Mouse (Mus musculus): ENCODE data around the gene Ecd. TPM values are rescaled to one million over a fixed set of nuclear protein-coding genes. Genes with fewer than 3 reads are reported as not detected.
A peak's percentile ranks its signal among the peaks of the same experiment; 100 is the strongest.

Gene Ecd
- 32.8 and 37.9 TPM in 2 replicates for polyA plus RNA-seq (2015; fragmentation: Nextera tagmentation; extraction: Ambion mirVana)

GRCm38 (mm10) chr14:20347991-20348541 is at the start of gene Ecd, which contains the start of gene Fam149b:
TSS of gene Ecd (minus strand) at chr14:20348121.
TSS of gene Fam149b (plus strand) at chr14:20348162.
- H3K27me3 ChIP-seq (ENCODE audit: insufficient read depth, low read length) = no peaks in the 10 kb centered on the region
- peak within 1 kb of the TSS; percentile 80 for H3K4me3 ChIP-seq (replicated peaks; ENCODE audit: low read depth, low read length)
- H3K4me2 ChIP-seq (ENCODE audit: low read length) = peak within 1 kb of the TSS; percentile 77
- TF ChIP-seq CTCF (IDR thresholded peaks at IDR 0.05; ENCODE audit: low read depth) = peak; percentile 66
- H3K9me3 ChIP-seq (replicated peaks; ENCODE audit: low read length) = no peaks in the 10 kb centered on the region
- peak within 1 kb of the TSS; percentile 95 for H3K27ac ChIP-seq
- under 1% methylated on average over 42 of the region's 42 CpGs for WGBS
- H3K9ac ChIP-seq (ENCODE audit: low read depth, low read length) = peak within 1 kb of the TSS; percentile 95
- ATAC-seq (replicated peaks; ENCODE audit: low FRiP score, low read depth) (peak; percentile 99), DNase-seq (ENCODE audit: low spot score) (peak; percentile 98)
- H3K36me3 ChIP-seq (ENCODE audit: insufficient read depth, low read length) = 0 out of 2 replicates have a peak, but pooled peaks cover 5% of the 10 kb centered on the region
- peaks cover 9% of the 10 kb centered on the region for H3K4me1 ChIP-seq (replicated peaks; ENCODE audit: insufficient read depth, low read length)

GRCm38 (mm10) chr14:20397220-20397619 is 49.3 kb upstream of the Ecd start:
- no peaks in the 10 kb centered on the region for H3K9me3 ChIP-seq (replicated peaks; ENCODE audit: low read length)
- ATAC-seq (replicated peaks; ENCODE audit: low FRiP score, low read depth) (no peak), DNase-seq (ENCODE audit: low spot score) (no peak)
- no peak overlapping the region for H3K4me2 ChIP-seq (ENCODE audit: low read length)
- TF ChIP-seq CTCF (IDR thresholded peaks at IDR 0.05; ENCODE audit: low read depth) = no peak
- H3K4me3 ChIP-seq (replicated peaks; ENCODE audit: low read depth, low read length) = no peak overlapping the region
- no peak overlapping the region for H3K27ac ChIP-seq
- H3K36me3 ChIP-seq (ENCODE audit: insufficient read depth, low read length) = no peaks in the 10 kb centered on the region
- no peak overlapping the region for H3K9ac ChIP-seq (ENCODE audit: low read depth, low read length)
- no peaks in the 10 kb centered on the region for H3K27me3 ChIP-seq (ENCODE audit: insufficient read depth, low read length)
- H3K4me1 ChIP-seq (replicated peaks; ENCODE audit: insufficient read depth, low read length) = no peaks in the 10 kb centered on the region
- 82% methylated on average over 9 of the region's 9 CpGs for WGBS

GRCm38 (mm10) chr14:20393205-20393913 is 45.4 kb upstream of the Ecd start, which contains the start of gene Mrps16:
TSS of gene Mrps16 (minus strand) at chr14:20393634.
- TF ChIP-seq CTCF (IDR thresholded peaks at IDR 0.05; ENCODE audit: low read depth) = peak; percentile 98
- Histone ChIP-seq H3K4me3 (replicated peaks; ENCODE audit: low read depth, low read length) (peak within 1 kb of the TSS; percentile 75), H3K4me2 (ENCODE audit: low read length) (peak within 1 kb of the TSS; percentile 56), H3K36me3 (ENCODE audit: insufficient read depth, low read length) (peaks cover 5% of the 10 kb centered on the region; the same call in 1 of the 2 replicates), H3K27ac (peak within 1 kb of the TSS; percentile 91), H3K4me1 (replicated peaks; ENCODE audit: insufficient read depth, low read length) (no peaks in the 10 kb centered on the region; the same call in 1 of the 2 replicates), H3K27me3 (ENCODE audit: insufficient read depth, low read length) (no peaks in the 10 kb centered on the region), H3K9ac (ENCODE audit: low read depth, low read length) (peak within 1 kb of the TSS; percentile 87), H3K9me3 (replicated peaks; ENCODE audit: low read length) (no peaks in the 10 kb centered on the region)
- under 1% methylated on average over 65 of the region's 68 CpGs for WGBS
- DNase-seq (ENCODE audit: low spot score) = peak; percentile 99
- ATAC-seq (replicated peaks; ENCODE audit: low FRiP score, low read depth) = peak; percentile 96

- Histone ChIP-seq H3K9ac (ENCODE audit: low read depth, low read length) (no peak overlapping the region), H3K4me2 (ENCODE audit: low read length) (peak overlapping the region; percentile 15; the same call in 1 of the 2 replicates), H3K4me3 (replicated peaks; ENCODE audit: low read depth, low read length) (no peak overlapping the region), H3K4me1 (replicated peaks; ENCODE audit: insufficient read depth, low read length) (peaks cover 7% of the 10 kb centered on the region), H3K27ac (no peak overlapping the region), H3K36me3 (ENCODE audit: insufficient read depth, low read length) (peaks cover 5% of the 10 kb centered on the region; the same call in 1 of the 2 replicates), H3K9me3 (replicated peaks; ENCODE audit: low read length) (no peaks in the 10 kb centered on the region), H3K27me3 (ENCODE audit: insufficient read depth, low read length) (no peaks in the 10 kb centered on the region)
- DNase-seq (ENCODE audit: low spot score) (no peak), ATAC-seq (replicated peaks; ENCODE audit: low FRiP score, low read depth) (no peak)
- TF ChIP-seq CTCF (IDR thresholded peaks at IDR 0.05; ENCODE audit: low read depth) = no peak
- WGBS = 92% methylated on average over 3 of the region's 4 CpGs
Observed at GRCm38 (mm10) chr14:20392326-20392725, 44.4 kb upstream of the Ecd start.

DNA sequence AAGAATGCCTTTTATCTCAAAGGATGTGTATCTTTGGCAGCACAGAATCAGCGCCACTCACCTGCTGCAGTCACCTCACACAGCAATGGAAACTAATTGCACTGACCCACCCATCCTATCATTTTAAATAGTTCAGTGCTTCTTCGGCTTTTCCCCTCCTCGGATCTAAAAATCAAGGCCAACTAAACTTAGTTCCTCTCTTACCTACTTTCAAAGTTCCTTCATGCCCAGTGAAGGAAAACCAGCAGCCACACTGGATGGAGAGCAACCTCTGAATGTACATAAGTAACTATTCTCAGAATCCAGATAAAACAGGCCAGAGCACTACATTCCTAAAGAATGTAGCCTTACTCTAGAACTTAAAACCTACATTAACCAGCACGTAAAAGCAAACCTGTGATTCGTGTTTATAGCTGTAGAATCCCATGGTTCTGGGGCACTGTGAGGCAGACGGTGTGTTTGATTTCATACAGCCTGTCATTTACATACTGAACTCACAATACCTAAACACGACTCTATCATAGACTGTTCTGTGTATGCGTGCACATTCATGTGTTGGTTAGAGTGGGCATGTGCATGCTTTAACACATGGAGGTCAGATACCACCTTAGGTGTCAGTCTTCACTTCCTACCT is 41.6 kb upstream of the Ecd start:
- Histone ChIP-seq H3K36me3 (ENCODE audit: insufficient read depth, low read length) (peaks cover 5% of the 10 kb centered on the region), H3K9me3 (replicated peaks; ENCODE audit: low read length) (no peaks in the 10 kb centered on the region), H3K9ac (ENCODE audit: low read depth, low read length) (no peak overlapping the region), H3K27ac (peak overlapping the region; percentile 71; the same call in 1 of the 2 replicates), H3K27me3 (ENCODE audit: insufficient read depth, low read length) (no peaks in the 10 kb centered on the region), H3K4me1 (replicated peaks; ENCODE audit: insufficient read depth, low read length) (peaks cover 17% of the 10 kb centered on the region), H3K4me3 (replicated peaks; ENCODE audit: low read depth, low read length) (no peak overlapping the region), H3K4me2 (ENCODE audit: low read length) (peak overlapping the region; percentile 84)
- DNase-seq (ENCODE audit: low spot score) = no peak
- TF ChIP-seq CTCF (IDR thresholded peaks at IDR 0.05; ENCODE audit: low read depth) = no peak
- WGBS = 88% methylated on average over 8 of the region's 8 CpGs
- ATAC-seq (replicated peaks; ENCODE audit: low FRiP score, low read depth) = no peak
